Mouse (Mus musculus) right cerebral cortex, postnatal 4 days (tissue): ENCODE measurements around the gene Ppp1r14c.
"Not testable (repeated sequence)": the region's sequence is repeated elsewhere in the genome, so short reads cannot be mapped to it uniquely, and the experiment has no call there.

Source experiments
- DNase-seq: peaks from one replicate; pipeline ENCODE4 v3.0.0-alpha.2; 2022

Ppp1r14c gene

GRCm38 (mm10) chr10:3476611-3477010 is 110.8 kb downstream of the Ppp1r14c start:
- DNase-seq = no peak

GRCm38 (mm10) chr10:3479772-3480171 is 113.9 kb downstream of the Ppp1r14c start:
- DNase-seq = no peak

GRCm38 (mm10) chr10:3490052-3490451 is 124.2 kb downstream of the Ppp1r14c start:
- no peak for DNase-seq

DNA sequence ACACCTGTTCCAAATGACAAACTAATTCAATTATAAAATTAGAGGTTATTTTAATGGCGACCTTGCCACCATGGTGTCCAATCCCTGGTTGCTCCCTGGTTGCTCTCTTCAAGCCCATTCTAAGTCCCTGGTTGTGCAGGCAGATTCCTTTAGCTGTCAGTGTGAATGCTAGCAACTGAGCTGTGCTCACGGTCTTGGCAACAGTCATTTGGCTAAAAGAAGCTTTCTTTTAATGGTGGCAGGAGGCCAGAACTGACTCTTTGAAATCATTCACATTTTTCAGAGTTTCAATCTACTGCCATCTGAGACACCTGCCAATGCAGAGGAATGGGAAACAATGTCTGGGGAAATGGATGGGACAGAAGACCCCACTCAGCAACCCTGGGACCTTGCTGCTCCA is 130.9 kb downstream of the Ppp1r14c start:
- DNase-seq = peak; percentile 22

GRCm38 (mm10) chr10:3500846-3501245 is 135.0 kb downstream of the Ppp1r14c start:
- DNase-seq = not testable (repeated sequence)

GRCm38 (mm10) chr10:3507484-3508221 is 141.8 kb downstream of the Ppp1r14c start:
- DNase-seq = peak; percentile 77

DNA sequence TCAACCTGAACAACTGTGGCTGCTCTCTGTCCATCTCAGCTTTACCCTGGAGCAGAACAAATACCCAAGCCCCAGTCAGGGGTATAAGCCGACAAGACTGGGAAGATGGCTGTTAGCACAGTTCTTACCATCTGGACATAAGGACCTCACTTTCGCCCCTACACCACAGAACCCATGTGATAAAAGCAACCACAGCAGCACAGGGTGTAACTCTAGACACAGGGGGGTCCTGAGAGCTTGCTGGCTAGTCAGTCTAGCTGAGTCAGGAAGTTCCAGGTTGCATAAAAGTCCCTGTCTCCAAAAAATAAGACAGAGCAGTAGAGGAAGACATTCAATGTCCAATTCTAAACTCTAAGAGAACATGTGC is 142.3 kb downstream of the Ppp1r14c start:
- DNase-seq = no peak

GRCm38 (mm10) chr10:3508746-3509145 is 142.9 kb downstream of the Ppp1r14c start:
- no peak for DNase-seq

DNA sequence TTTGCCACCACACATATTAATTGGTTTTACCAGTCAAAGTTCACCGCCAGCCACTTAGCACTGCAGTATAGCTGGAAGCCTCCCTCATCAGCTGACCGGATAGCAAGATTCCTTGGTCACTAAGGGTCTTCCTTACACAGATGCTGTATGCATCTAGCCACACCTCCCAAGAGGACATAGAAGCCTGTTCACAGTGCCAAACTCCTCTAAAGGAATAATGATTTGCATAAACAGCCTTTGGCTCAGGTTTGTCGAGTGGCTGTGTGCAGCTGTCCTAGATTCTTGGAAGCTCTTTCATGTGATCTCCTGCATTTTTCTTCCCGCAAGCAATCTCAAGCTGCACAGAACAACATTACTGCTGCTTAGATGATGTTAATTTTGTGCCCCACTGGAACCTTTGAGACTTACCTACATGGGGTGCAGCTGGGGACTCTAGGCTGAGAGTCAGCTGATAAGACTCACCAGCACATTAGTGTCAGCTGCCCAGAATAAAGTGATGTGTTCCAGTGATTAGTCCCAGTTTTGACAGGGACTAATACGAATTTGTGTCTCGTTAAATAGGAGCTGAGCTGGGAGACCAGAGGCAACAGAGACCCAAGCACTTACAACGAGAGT is 143.9 kb downstream of the Ppp1r14c start:
- DNase-seq = no peak

DNA sequence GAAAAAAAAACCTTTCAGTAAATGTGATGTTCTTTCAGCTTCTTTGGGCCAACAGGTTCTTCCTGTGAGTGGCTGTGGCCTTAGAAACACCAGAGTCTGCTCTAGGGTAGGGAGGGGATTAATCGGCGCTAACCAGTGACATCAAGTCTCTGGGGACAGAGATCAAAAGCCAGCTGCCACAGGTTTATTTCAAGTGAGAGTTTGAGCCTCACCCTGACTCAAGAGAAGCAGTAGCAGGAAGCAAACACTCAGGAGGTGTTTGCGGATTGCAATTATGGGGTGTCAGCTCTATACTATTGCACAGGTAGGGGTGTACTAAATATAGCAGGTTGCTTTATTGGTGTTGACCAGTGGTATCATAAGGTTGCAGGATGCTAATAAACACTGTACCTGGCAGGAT is 144.6 kb downstream of the Ppp1r14c start:
- no peak for DNase-seq

- DNase-seq = no peak
Measured at GRCm38 (mm10) chr10:3511401-3511800, 145.5 kb downstream of the Ppp1r14c start.

DNA sequence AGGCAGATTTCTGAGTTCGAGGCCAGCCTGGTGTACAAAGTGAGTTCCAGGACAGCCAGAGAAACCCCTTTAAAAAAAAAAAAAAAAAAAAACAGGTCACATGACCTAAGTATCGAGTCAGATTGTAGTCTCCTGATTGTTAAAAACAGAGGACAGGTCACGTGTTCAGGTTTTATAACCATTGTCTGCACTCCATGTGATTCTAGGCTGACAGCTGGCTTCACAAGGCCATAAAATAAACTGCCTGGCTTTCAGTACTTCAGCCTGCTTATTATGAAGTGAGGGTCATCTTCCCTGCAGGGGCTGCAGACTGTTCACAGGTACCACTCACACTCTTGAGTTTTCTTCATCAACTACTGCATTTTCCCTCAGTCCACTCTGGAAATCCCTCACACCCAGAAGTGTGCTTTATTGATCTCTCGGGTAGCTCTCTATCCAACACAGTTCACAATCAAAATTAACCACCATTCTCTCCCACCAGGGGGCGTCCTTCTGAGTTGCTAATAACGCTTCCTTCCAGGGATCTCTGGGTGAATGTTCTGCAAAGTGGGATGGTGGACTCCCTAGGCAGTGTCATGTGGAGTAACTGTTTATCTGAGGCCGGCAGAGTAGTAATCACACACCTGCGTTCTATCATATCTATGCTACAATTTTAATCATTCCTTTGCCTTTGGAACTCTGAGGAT is 146.9 kb downstream of the Ppp1r14c start:
- peak; percentile 51 for DNase-seq

GRCm38 (mm10) chr10:3513947-3514346 is 148.1 kb downstream of the Ppp1r14c start:
- no peak for DNase-seq
